Mouse (Mus musculus) heart, adult 2 months (tissue): ENCODE measurements around the gene Kif5c. TPM values are rescaled to one million over a fixed set of nuclear protein-coding genes. Genes with fewer than 3 reads are reported as not detected.
A peak's percentile ranks its signal among the peaks of the same experiment; 100 is the strongest.

Source experiments
- DNase-seq, 2 experiments: peaks; one replicate each; pipeline ENCODE4 v3.0.0; 2021
- H3K27ac ChIP-seq: fragments of 200-600 bp; 2 replicates; pipeline ENCODE4 v1.8.1; 2022
- H3K27me3 ChIP-seq: fragments of 200-500 bp; 2 replicates; pipeline ENCODE4 v1.6.1; 2012; ENCODE audit warnings: mild to moderate bottlenecking, low read length, inconsistent platforms, mixed read lengths; ENCODE audit not compliant: control insufficient read depth, insufficient read depth
- H3K36me3 ChIP-seq: fragments of 200-500 bp; 2 replicates; pipeline ENCODE4 v1.6.1; 2012; ENCODE audit warnings: low read length, inconsistent platforms; ENCODE audit not compliant: control insufficient read depth, insufficient read depth
- H3K4me1 ChIP-seq: fragments of 200-500 bp; 2 replicates; pipeline ENCODE4 v1.6.1; 2011; ENCODE audit warnings: low read length; ENCODE audit not compliant: control insufficient read depth, insufficient read depth
- H3K4me3 ChIP-seq: fragments of 200-600 bp; 2 replicates; pipeline ENCODE4 v1.8.1; 2022
- H3K79me2 ChIP-seq: fragments of 200-500 bp; replicated peaks from 2 replicates; pipeline ENCODE4 v1.6.1; 2012; ENCODE audit warnings: mild to moderate bottlenecking, inconsistent platforms, low read length, moderate library complexity, mixed read lengths; ENCODE audit not compliant: control insufficient read depth, insufficient read depth
- H3K9ac ChIP-seq: fragments of 200-500 bp; 2 replicates; pipeline ENCODE4 v1.6.1; 2012; ENCODE audit warnings: low read depth, mild to moderate bottlenecking, control low read depth, inconsistent platforms, low read length, mixed read lengths
- CTCF ChIP-seq: fragments of 200-600 bp; IDR thresholded peaks from 2 replicates; pipeline ENCODE4 v1.8.1; 2022; ENCODE audit warnings: antibody characterized with exemption, mild to moderate bottlenecking, moderate library complexity
- EP300 ChIP-seq: fragments of 200-500 bp; IDR thresholded peaks from 2 replicates; pipeline ENCODE4 v1.6.1; 2011; ENCODE audit warnings: low read depth, low read length, control low read depth; ENCODE audit not compliant: insufficient read depth
- POLR2A ChIP-seq: fragments of 200-500 bp; IDR thresholded peaks from 2 replicates; pipeline ENCODE4 v1.6.1; 2011; ENCODE audit warnings: mild to moderate bottlenecking, low read depth, low read length, control low read depth; ENCODE audit not compliant: insufficient read depth
- WGBS: fragments of 180-500 bp; shearing (Covaris S2); methylation state at CpG from one replicate; pipeline ENCODE4 v1.1.7; 2018; 5-methylcytosine and 5-hydroxymethylcytosine counted together
- intact Hi-C: fragments of 180-260 bp; cut with DNase I; formaldehyde crosslinking; loops from one replicate; pipeline ENCODE4 v1.15.1; 2025
- polyA plus RNA-seq: library from polyadenylated mRNA; depleted of rRNA; stranded (reverse); fragments of >200 nt; gene quantifications from 2 replicates; pipeline ENCODE4 v1.2.3, GENCODE M21; 2012
- total RNA-seq, 2 experiments: library from RNA; stranded (reverse); gene quantifications; 2 replicates each; pipeline ENCODE4 v1.2.3; 2021

Gene Kif5c
- total and polyA plus RNA-seq, 3 experiments, result 0.52 to 0.82 (median 0.60) TPM

- TF ChIP-seq EP300 (no peak), CTCF (no peak), POLR2A (no peak)
- Histone ChIP-seq H3K36me3 (no peaks in the 10 kb centered on the region), H3K27me3 (no peaks in the 10 kb centered on the region), H3K4me1 (no peaks in the 10 kb centered on the region; the same call in 1 of the 2 replicates), H3K4me3 (no peak overlapping the region), H3K9ac (no peak overlapping the region), H3K27ac (no peak overlapping the region), H3K79me2 (no peaks in the 10 kb centered on the region)
- WGBS, result 84% methylated on average over 2 of the region's 2 CpGs
- intact Hi-C loops, result no loop called here
- no peak for DNase-seq
Measured at GRCm38 (mm10) chr2:49729611-49729969, 110.5 kb downstream of the Kif5c start.

GRCm38 (mm10) chr2:49730183-49730582, 111.1 kb downstream of the Kif5c start:
- Histone ChIP-seq H3K27me3 (no peaks in the 10 kb centered on the region), H3K4me1 (no peaks in the 10 kb centered on the region; the same call in 1 of the 2 replicates), H3K4me3 (no peak overlapping the region), H3K79me2 (no peaks in the 10 kb centered on the region), H3K9ac (no peak overlapping the region), H3K27ac (no peak overlapping the region), H3K36me3 (no peaks in the 10 kb centered on the region)
- TF ChIP-seq EP300 (no peak), POLR2A (no peak), CTCF (no peak)
- 45% methylated on average over 5 of the region's 5 CpGs for WGBS
- intact Hi-C loops, result loop anchor here (5.0 kb wide), 1 partner anchor 823 kb away; no protein-coding TSS in a partner anchor
- DNase-seq, result no peak

GRCm38 (mm10) chr2:49732745-49733655, 113.9 kb downstream of the Kif5c start:
- no peak overlapping the region for H3K27ac ChIP-seq
- intact Hi-C loops, result loop anchor here (5.0 kb wide), 1 partner anchor 826 kb away; no protein-coding TSS in a partner anchor
- TF ChIP-seq EP300 (no peak), POLR2A (no peak), CTCF (no peak)
- H3K4me3 ChIP-seq, result no peak overlapping the region
- H3K79me2 ChIP-seq, result no peaks in the 10 kb centered on the region
- no peak overlapping the region for H3K9ac ChIP-seq
- DNase-seq, result no peak
- no peaks in the 10 kb centered on the region for H3K27me3 ChIP-seq
- H3K36me3 ChIP-seq, result no peaks in the 10 kb centered on the region
- 70% methylated on average over 11 of the region's 11 CpGs for WGBS
- no peaks in the 10 kb centered on the region; the same call in 1 of the 2 replicates for H3K4me1 ChIP-seq

GRCm38 (mm10) chr2:49733656-49734008, 114.5 kb downstream of the Kif5c start:
- TF ChIP-seq CTCF (no peak), POLR2A (no peak), EP300 (no peak)
- Histone ChIP-seq H3K27me3 (no peaks in the 10 kb centered on the region), H3K9ac (no peak overlapping the region), H3K4me3 (no peak overlapping the region), H3K27ac (no peak overlapping the region), H3K79me2 (no peaks in the 10 kb centered on the region), H3K36me3 (no peaks in the 10 kb centered on the region), H3K4me1 (peaks cover 2% of the 10 kb centered on the region; the same call in 1 of the 2 replicates)
- intact Hi-C loops, result loop anchor here (2.0 to 5.0 kb wide), 3 partner anchors 287 to 826 kb away; no protein-coding TSS in a partner anchor
- DNase-seq, result no peak
- WGBS, result 51% methylated on average over 7 of the region's 7 CpGs

GRCm38 (mm10) chr2:49734013-49734780, 115.1 kb downstream of the Kif5c start:
- Histone ChIP-seq H3K36me3 (no peaks in the 10 kb centered on the region), H3K4me3 (peak overlapping the region; percentile 12; the same call in 1 of the 2 replicates), H3K4me1 (peaks cover 2% of the 10 kb centered on the region; the same call in 1 of the 2 replicates), H3K79me2 (no peaks in the 10 kb centered on the region), H3K9ac (no peak overlapping the region), H3K27me3 (no peaks in the 10 kb centered on the region), H3K27ac (no peak overlapping the region)
- peak; percentile 49 to 59 for DNase-seq
- intact Hi-C loops, result loop anchor here (2.0 to 5.0 kb wide), 3 partner anchors 287 to 827 kb away; no protein-coding TSS in a partner anchor
- WGBS, result 33% methylated on average over 7 of the region's 7 CpGs
- TF ChIP-seq CTCF (peak; percentile 95), POLR2A (no peak)

- peaks cover 2% of the 10 kb centered on the region; the same call in 1 of the 2 replicates for H3K4me1 ChIP-seq
- H3K27ac ChIP-seq, result no peak overlapping the region
- intact Hi-C loops, result loop anchor here (2.0 to 5.0 kb wide), 3 partner anchors 289 to 1738 kb away; no protein-coding TSS in a partner anchor
- DNase-seq, result no peak
- 52% methylated on average over 13 of the region's 13 CpGs for WGBS
- TF ChIP-seq CTCF (no peak), EP300 (no peak)
- H3K4me3 ChIP-seq, result no peak overlapping the region
- H3K27me3 ChIP-seq, result no peaks in the 10 kb centered on the region
- no peak overlapping the region for H3K9ac ChIP-seq
- H3K36me3 ChIP-seq, result no peaks in the 10 kb centered on the region
- no peaks in the 10 kb centered on the region for H3K79me2 ChIP-seq
Measured at GRCm38 (mm10) chr2:49735386-49735785, 116.3 kb downstream of the Kif5c start.
